ENCODE assay signal across 37 mouse cellular contexts in genomic region chr2:121039382-121039781, GRCm38 (mm10). TPM values are rescaled to one million over a fixed set of nuclear protein-coding genes. Genes with fewer than 3 reads are reported as not detected.
DNase-seq lines count a peak whose midpoint lies in the region; ATAC-seq and TF ChIP-seq lines count a peak whose summit lies in the region.
"Had no signal": no experiment of that assay in that cellular context is flagged by ENCODE, and none has a peak within 500 bp of the region (broad histone marks: within the 10 kb centered on the region; RNA-seq: fewer than 3 reads in every experiment).

No protein-coding gene starts in this region.

- H3K4me3 ChIP-seq in heart, embryonic 10.5 days = no peak overlapping the region
- no peak overlapping the region for H3K4me3 ChIP-seq in liver, postnatal 0 days (ENCODE audit: low read depth, low read length)
- H3K4me3 ChIP-seq: forebrain, embryonic 15.5 days; heart, adult 2 months; heart, embryonic 13.5 days; hindbrain, embryonic 10.5 days; midbrain, embryonic 13.5 days; neural tube, embryonic 13.5 days; stomach, embryonic 15.5 days had no signal

- H3K4me2 ChIP-seq in liver, postnatal 0 days (ENCODE audit: low read depth, low read length) = no peak overlapping the region
- H3K4me2 ChIP-seq: forebrain, embryonic 15.5 days; heart, embryonic 13.5 days; midbrain, embryonic 13.5 days; neural tube, embryonic 13.5 days; stomach, embryonic 15.5 days had no signal

- no peak overlapping the region for H3K27ac ChIP-seq in heart, embryonic 10.5 days
- H3K27ac ChIP-seq in liver, postnatal 0 days (ENCODE audit: low read depth) = no peak overlapping the region
- H3K27ac ChIP-seq: forebrain, embryonic 15.5 days; heart, adult 2 months; heart, embryonic 13.5 days; hindbrain, embryonic 10.5 days; macrophage; midbrain, embryonic 13.5 days; neural tube, embryonic 13.5 days; stomach, embryonic 15.5 days had no signal

- WGBS in heart, embryonic 10.5 days = 80% methylated on average over 1 of the region's 1 CpGs
- 87% methylated on average over 1 of the region's 1 CpGs for WGBS in liver, postnatal 0 days (ENCODE audit: insufficient replicate concordance)

- H3K9ac ChIP-seq in liver, postnatal 0 days (replicated peaks) = no peak overlapping the region
- H3K9ac ChIP-seq: forebrain, embryonic 15.5 days; heart, embryonic 13.5 days; midbrain, embryonic 13.5 days; neural tube, embryonic 13.5 days; stomach, embryonic 15.5 days had no signal

- in situ Hi-C loops in Patski (cut with MboI; ENCODE audit: low pct_unique_long_range_greater_than_20kb) = no loop called here

- CTCF ChIA-PET in Patski (lab: Charles Lee) = interaction anchor here (1.6 kb wide), 1 partner anchor 62 kb away, joined by 4 read pairs; no protein-coding TSS in a partner anchor

- no peaks in the 10 kb centered on the region for H3K36me3 ChIP-seq in heart, embryonic 10.5 days
- H3K36me3 ChIP-seq in liver, postnatal 0 days (replicated peaks; ENCODE audit: insufficient read depth, low read length) = no peaks in the 10 kb centered on the region; the same call in 1 of the 2 replicates
- H3K36me3 ChIP-seq: forebrain, embryonic 15.5 days; heart, embryonic 13.5 days; hindbrain, embryonic 10.5 days; midbrain, embryonic 13.5 days; neural tube, embryonic 13.5 days; stomach, embryonic 15.5 days had no signal

- POLR2A ChIA-PET in Patski (lab: Charles Lee) = no interaction called here

- 0 out of 2 replicates have a peak, but pooled peaks cover 5% of the 10 kb centered on the region for H3K4me1 ChIP-seq in heart, embryonic 10.5 days
- H3K4me1 ChIP-seq in liver, postnatal 0 days (ENCODE audit: insufficient read depth) = peaks cover 5% of the 10 kb centered on the region; the same call in 1 of the 2 replicates
- H3K4me1 ChIP-seq: forebrain, embryonic 15.5 days; heart, embryonic 13.5 days; hindbrain, embryonic 10.5 days; midbrain, embryonic 13.5 days; neural tube, embryonic 13.5 days; stomach, embryonic 15.5 days had no signal

- no peak for TF ChIP-seq EP300 in liver, postnatal 0 days (IDR thresholded peaks at IDR 0.05; ENCODE audit: low read depth)

- peak; percentile 5 for TF ChIP-seq CTCF in Patski (IDR thresholded peaks at IDR 0.05)
- peak; percentile 50 for TF ChIP-seq CTCF in liver, postnatal 0 days (IDR thresholded peaks at IDR 0.05; ENCODE audit: low read depth)

- H3K9me3 ChIP-seq in heart, embryonic 10.5 days = no peaks in the 10 kb centered on the region
- no peaks in the 10 kb centered on the region; the same call in 1 of the 2 replicates for H3K9me3 ChIP-seq in liver, postnatal 0 days (ENCODE audit: low read length)
- H3K9me3 ChIP-seq: forebrain, embryonic 15.5 days; heart, embryonic 13.5 days; hindbrain, embryonic 10.5 days; midbrain, embryonic 13.5 days; neural tube, embryonic 13.5 days; stomach, embryonic 15.5 days had no signal

- peak; percentile 63 for DNase-seq in heart, embryonic 10.5 days (ENCODE audit: low spot score)
- no peak for DNase-seq in heart, adult 18-20 months
- DNase-seq in A20 (ENCODE audit: low read depth, low spot score) (peak; percentile 16), Patski (ENCODE audit: low read depth, low spot score) (no peak)
- no peak for DNase-seq in liver, postnatal 0 days
- no peak for DNase-seq in thymus, postnatal 14 days
- DNase-seq in urinary bladder, postnatal 25 days (ENCODE audit: low spot score) = no peak
- DNase-seq: adrenal gland, adult 8-10 months; cerebellum, adult 8-10 months; cerebellum, postnatal 25 days; gastrocnemius, postnatal 25 days; heart, adult 2 months; heart, postnatal 10 days; kidney, adult 8-10 months; kidney, postnatal 10 days; layer of hippocampus, adult 9-11 months; lung, adult 2 months; lung, postnatal 10 days; retina, postnatal 1 day; right cerebral cortex, postnatal 14 days; thymus, postnatal 36 days had no signal

- ATAC-seq in Patski = no peak
- ATAC-seq in liver, postnatal 0 days = no peak
- ATAC-seq: forebrain, embryonic 15.5 days; hindbrain, embryonic 16.5 days; midbrain, embryonic 13.5 days had no signal

- no peaks in the 10 kb centered on the region for H3K27me3 ChIP-seq in heart, embryonic 10.5 days (ENCODE audit: insufficient read depth, poor library complexity, severe bottlenecking)
- peaks cover 7% of the 10 kb centered on the region for H3K27me3 ChIP-seq in Patski
- no peaks in the 10 kb centered on the region for H3K27me3 ChIP-seq in liver, postnatal 0 days (ENCODE audit: insufficient read depth, low read length)
- H3K27me3 ChIP-seq: forebrain, embryonic 15.5 days; heart, embryonic 13.5 days; midbrain, embryonic 13.5 days; neural tube, embryonic 13.5 days; stomach, embryonic 15.5 days had no signal

RNA-seq across cellular contexts. Expression of gene Epb42, which starts 2.5 kb away (rescaled TPM):
- polyA plus RNA-seq in heart, embryonic 10.5 days (2016; fragmentation: Nextera tagmentation; extraction: Ambion mirVana) = 19.1 and 21.1 TPM in 2 replicates
- under 1 TPM in 1 of 2 experiments, not detected in 1; 0.44 TPM for total RNA-seq in heart, adult 18-20 months (2021)
- polyA plus RNA-seq in Patski (2021) = not detected
- polyA plus RNA-seq in liver, postnatal 0 days (2015; fragmentation: Nextera tagmentation; extraction: Ambion mirVana) = 49.1 and 54.9 TPM in 2 replicates
- total RNA-seq: gastrocnemius, adult 18-20 months; left cerebral cortex, adult 18-20 months; liver, adult 2 months had no signal
- polyA plus RNA-seq: frontal cortex, adult 2 months; macrophage had no signal

RNA-seq across cellular contexts. Expression of gene Ccndbp1, which starts 31.2 kb away (rescaled TPM):
- polyA plus RNA-seq in heart, embryonic 10.5 days (2016; fragmentation: Nextera tagmentation; extraction: Ambion mirVana) = 33.3 and 35.3 TPM in 2 replicates
- 10 to 100 TPM; 32.5 to 35.2 TPM for total RNA-seq in heart, adult 18-20 months (2021)
- polyA plus RNA-seq in Patski (2021) = 54.8 TPM
- polyA plus RNA-seq in liver, postnatal 0 days (2015; fragmentation: Nextera tagmentation; extraction: Ambion mirVana) = 36.0 and 37.4 TPM in 2 replicates

RNA-seq across cellular contexts. Expression of gene Tgm5, which starts 46.3 kb away (rescaled TPM):
- not detected in 2 replicates for polyA plus RNA-seq in heart, embryonic 10.5 days (2016; fragmentation: Nextera tagmentation; extraction: Ambion mirVana)
- total RNA-seq in heart, adult 18-20 months (2021) = not detected
- 0.30 TPM for polyA plus RNA-seq in Patski (2021)
- polyA plus RNA-seq in liver, postnatal 0 days (2015; fragmentation: Nextera tagmentation; extraction: Ambion mirVana) = not detected in 2 replicates
- total RNA-seq: gastrocnemius, postnatal 25 days; heart, adult 2 months; heart, postnatal 10 days; left cerebral cortex, postnatal 14 days; liver, adult 2 months; megakaryocyte-erythroid progenitor cell, adult 5-6 weeks had no signal
- polyA plus RNA-seq: embryonic facial prominence, embryonic 11.5 days; forebrain, embryonic 15.5 days; hindbrain, embryonic 10.5 days; limb, embryonic 11.5 days; liver, adult 2 months; macrophage; midbrain, embryonic 13.5 days had no signal

Comparison
In these comparisons a context has a peak if more than half of its experiments do, and no peak if none do; other contexts are left out.
1. DNase-seq: peak in heart, embryonic 10.5 days (single experiment) and A20 (single experiment); none in heart, adult 18-20 months (0 of 2), Patski (single experiment), liver, postnatal 0 days (single experiment), thymus, postnatal 14 days (single experiment) and urinary bladder, postnatal 25 days (single experiment).
2. RNA of gene Epb42, which starts 2.5 kb away (polyA plus RNA-seq): 49.1 to 54.9 TPM in liver, postnatal 0 days and 19.1 to 21.1 TPM in heart, embryonic 10.5 days; not detected in Patski (single experiment); every median in the first group is over 10 times any median in the second.